Mouse (Mus musculus) A20 (cell line): Measurements from ENCODE around the gene Tas2r129.
"Not testable (repeated sequence)": the region's sequence is repeated elsewhere in the genome, so short reads cannot be mapped to it uniquely, and the experiment has no call there.

Source experiments
- DNase-seq: peaks from one replicate; pipeline ENCODE4 v3.0.0-alpha.2; 2011; ENCODE audit warnings: low read depth, low spot score

Gene Tas2r129

GRCm38 (mm10) chr6:132950802-132951201, at the start of gene Tas2r129:
Gene Tas2r129, plus strand, starts transcription at chr6:132951102.
- DNase-seq = no peak

- no peak for DNase-seq
Measured at GRCm38 (mm10) chr6:132909351-132909750, 41.6 kb upstream of the Tas2r129 start, which contains the start of gene Tas2r125. Gene Tas2r125, plus strand, starts transcription at chr6:132909651.

GRCm38 (mm10) chr6:132941376-132941775, 9.5 kb upstream of the Tas2r129 start:
- DNase-seq = not testable (repeated sequence)

GRCm38 (mm10) chr6:132957819-132958218, 6.9 kb downstream of the Tas2r129 start, which contains the start of gene Tas2r131:
Gene Tas2r131, minus strand, starts transcription at chr6:132957919.
- no peak for DNase-seq

GRCm38 (mm10) chr6:132980865-132981264, 30.0 kb downstream of the Tas2r129 start, which contains the start of gene Tas2r109:
Gene Tas2r109, minus strand, starts transcription at chr6:132980965.
- no peak for DNase-seq
